Mouse (Mus musculus) thymus, postnatal 36 days (tissue): ENCODE measurements at regions not wholly inside any gene's neighbourhood (a gene's known extent, or its start where the extent isn't known, plus 50 kb on each side); places are given as distances from the start of the nearest gene placed in this dataset.

Experiments used
- DNase-seq, 2 experiments: peaks; one replicate each; pipeline ENCODE4 v3.0.0; 2022; ENCODE audit warnings: mixed read lengths in 2 of 2

DNA sequence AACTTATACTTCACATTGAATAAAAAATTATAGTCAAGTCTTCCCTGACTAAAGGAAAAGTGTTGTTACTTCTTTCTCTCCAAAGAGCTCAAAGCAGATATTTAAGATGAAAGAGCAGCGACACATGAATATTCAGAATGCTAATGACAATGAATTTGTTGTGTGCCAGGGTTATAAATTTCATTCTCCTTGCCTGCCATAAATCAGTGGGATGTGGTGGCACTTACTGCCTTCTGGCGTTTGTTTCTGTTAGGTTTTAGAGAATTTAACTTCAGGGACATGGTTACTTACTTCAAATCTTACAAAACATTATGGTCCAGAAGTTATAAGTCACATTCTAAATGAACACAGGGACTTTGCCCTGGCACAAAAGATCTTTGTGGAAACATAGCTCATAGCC, 380.4 kb downstream of the Samd5 start:
- no peak for DNase-seq

DNA sequence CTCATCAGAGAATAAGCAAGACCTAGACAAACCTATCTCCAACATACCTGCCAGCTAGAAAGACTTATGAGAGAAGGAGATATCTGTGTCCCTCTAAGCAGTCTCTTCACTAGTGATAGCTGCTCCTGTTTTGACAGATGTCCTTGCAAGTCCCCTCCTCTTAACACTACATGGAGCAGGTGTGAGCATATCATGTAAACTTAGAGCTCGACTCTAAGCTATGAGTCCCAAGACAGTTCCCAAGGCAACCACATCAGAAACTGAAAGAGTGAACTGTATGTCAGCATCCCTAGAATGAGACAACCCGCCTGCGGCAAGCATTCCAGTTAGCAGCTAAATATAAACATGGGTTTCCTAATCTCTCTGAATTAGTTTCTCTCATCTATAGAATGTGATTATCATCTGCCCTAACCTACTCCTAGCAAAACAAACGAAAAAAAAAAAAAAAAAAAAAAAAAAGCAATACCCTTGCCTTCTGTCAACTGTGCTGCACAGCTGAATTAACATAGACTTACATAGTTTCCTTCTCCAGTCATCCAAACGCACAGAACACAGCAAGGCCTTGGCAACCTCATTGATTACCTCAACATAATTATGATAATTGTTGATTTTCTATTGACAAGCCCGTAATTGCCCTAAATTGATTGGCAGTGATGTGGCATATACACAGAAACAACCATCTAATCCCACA, 383.4 kb downstream of the Samd5 start:
- no peak for DNase-seq

DNA sequence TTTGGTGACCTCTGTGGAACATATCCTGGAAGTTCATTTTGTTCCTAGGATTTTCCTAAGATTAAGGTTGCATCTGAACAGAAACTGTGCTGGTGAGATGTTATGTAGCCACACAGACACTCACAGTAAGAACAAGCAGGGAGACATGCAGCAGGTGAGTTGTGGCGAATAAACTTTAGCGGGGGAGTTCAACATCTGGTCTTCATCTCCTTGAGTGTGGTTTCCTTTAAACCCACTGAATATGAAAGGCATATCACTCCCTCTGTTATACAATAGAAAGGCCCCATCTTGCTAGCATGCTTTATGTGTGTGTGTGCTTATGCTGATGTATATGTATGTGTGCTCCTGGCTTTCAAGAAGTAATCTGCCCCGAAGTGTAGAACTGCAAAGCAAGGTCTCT, 387.1 kb upstream of the Sash1 start:
- no peak for DNase-seq

DNA sequence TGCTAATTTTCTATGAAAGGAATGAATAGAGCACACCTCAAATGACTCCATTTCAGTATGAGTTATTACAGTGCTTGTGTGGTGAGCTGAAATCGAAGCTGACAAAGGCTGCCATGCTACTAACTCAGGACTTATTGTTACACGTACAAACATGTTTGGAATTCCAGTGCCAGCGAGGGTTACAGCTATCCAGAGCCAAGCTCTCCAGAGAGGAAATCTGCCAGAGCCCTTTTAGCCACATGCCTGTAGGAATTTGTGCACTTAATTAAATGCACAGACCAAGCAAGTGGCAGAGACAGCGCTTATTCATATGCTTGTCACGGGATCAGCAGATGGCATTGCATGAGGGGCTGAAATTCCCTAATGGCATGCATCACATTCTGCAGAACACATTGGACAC, 386.4 kb upstream of the Sash1 start:
- DNase-seq: no peak

DNA sequence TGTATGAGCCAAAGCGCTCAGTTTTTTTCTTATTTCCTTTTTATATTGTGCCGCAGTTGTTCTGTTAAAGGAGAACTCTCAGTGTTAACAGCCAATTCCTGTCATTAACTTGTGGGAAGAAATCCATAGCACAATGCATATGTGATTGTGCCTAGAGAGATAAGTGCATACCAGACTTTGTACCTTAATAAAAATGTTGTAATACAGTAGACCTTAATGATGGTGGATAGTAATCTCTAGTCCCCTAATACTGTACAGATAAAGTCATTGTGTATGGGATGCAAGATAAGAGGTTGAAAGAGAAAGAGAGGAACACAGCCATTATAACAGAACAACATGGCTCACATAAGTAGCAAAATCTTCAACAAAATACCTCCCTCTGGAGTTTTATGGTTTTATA, 379.7 kb upstream of the Sash1 start:
- no peak for DNase-seq

DNA sequence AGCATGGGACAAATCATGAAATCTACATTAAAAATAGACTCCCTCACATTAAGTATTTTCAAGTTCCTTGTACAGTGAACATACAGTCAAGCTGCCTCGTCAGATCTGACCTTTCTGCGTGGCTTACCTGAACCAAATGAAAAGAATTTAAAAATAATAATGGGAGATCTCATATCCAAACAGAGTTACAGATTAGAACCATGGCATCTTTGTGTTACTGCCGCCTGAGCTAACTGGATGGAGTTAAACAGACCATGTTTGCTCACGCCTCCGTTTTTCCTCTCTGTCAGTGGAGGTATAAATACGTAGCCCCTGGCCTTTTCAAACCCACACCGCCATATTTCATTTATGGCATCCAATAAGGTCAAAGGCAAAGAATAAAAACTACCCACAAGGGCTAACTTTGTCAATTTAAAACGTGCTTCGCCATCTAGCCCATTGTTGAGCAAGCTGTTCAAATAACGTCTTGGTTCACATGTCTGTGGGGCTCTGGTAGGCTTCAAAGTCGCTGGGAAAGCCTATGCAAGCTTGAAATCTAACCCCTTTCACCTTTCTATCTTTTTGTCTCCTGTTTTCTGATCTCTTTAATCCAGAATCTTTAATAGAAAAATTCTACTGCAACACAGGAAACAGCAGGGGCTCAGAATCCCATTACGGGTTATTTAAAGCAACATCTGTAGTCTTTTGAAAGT, 378.6 kb upstream of the Sash1 start:
- DNase-seq: no peak

DNA sequence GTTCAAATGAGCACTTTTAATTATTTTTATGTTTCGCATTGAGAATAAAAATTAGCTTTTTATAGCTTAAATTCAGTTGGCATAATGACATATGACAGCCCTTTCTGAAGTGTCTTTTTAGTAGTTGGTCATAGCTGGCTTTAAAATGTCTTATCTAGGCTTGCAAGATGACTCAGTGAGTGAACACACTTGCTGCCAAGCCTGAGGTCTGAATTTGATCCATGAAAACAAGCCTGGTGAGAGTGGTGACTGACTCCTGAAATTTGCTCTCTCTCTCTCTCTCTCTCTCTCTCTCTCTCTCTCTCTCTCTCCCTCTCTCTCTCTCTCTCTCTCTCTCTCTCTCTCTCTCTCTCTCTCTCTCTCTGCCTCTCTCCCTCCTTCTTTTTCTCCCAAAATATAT, 372.8 kb upstream of the Sash1 start:
- no peak for DNase-seq

DNA sequence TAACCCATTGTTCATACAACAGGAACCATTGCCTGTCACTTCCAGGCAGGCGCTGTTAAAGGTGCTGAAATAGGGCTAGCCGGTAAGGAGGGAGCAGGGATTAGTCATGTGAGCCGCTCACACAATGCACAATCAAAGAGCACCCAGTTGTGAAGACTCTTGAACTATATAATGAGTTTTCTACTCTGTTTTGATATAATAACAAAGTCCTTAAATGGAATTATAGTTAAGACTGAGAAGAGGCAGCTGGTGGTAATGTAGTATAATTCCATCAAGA, 367.0 kb upstream of the Sash1 start:
- no peak for DNase-seq

DNA sequence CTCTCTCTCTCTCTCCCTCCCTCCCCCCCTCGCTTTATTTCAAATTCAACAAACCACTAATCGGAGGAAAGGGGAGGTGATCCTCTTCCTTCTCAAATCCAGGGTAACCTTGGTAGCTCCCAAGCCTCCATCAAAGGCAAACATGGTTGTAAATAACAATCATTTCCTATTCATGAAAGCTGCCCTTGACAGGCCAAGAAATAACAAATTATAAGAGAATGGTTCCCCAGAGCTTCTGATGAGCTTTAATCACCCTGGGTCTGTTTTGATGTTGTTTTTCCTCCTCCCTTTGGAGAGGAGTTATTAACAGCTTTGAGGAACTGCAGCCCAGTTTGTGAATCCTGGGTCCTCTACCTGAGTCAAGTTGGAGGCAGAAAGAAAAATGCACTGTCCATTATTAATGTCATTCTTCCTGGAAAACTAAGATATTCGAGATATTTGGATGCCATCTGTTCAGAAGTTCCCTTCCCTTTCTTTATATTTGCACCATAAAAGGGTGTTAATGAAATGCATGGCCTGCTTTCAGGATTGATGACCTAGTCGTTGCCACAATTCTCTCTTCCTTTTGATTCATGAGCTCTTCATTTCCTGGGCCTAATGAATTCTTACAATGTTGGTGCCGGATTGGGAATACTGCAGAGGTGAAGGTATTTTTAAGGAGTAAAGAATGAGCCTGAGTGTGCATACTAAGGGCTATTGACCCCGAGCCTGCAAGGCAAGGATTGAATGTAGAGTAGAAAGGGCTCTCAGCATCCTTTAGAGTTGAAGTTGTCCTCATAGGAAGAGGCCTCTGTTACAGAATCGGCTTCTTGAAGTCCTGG, 366.5 kb upstream of the Sash1 start:
- no peak for DNase-seq

DNA sequence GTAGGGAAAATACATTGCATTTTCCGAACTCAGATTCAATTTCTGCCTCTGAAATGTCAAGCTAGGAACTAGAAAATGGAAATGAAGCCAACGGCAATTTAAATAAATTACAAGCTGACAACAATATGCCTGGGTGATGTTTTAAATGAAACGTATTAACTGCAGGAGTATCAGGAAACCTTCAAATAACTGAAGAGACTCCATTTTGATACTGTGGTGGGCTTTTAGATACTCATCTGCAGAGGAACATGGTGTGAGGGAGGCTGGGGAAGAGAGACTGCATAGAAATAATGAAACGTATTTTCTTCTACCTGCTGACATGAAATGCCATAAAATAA, 357.4 kb upstream of the Sash1 start:
- DNase-seq: no peak

DNA sequence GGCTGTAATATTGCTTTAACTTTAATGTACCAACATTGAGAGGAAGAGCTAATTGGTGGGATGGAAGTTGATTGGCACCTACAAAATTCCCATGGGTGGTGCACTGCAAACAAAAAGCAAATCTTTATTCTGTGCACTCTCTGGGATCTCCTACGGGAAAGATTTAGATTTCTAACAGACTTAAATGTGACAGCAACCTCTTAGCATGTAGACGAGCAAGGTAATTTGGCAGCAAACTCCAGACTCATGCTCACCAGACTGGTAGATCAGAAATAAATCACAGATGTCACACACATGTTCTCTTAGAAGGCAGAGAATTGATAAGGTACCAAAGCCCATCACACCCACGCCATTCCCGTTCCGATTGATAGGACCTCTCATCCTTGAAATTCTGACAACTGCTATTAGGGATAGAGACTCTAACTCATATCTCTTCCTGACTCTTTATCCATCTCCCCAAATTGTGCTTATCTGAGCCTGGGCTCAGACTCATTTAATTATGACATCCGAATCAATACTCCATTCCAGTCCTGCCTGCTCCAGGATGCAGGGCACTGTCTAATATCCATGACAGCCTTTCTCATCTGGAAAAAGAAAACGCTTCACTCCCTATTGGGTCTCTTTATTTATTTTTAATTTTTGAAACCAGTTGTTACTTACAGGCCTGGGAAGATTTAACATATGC, 356.9 kb upstream of the Sash1 start:
- DNase-seq: no peak

DNA sequence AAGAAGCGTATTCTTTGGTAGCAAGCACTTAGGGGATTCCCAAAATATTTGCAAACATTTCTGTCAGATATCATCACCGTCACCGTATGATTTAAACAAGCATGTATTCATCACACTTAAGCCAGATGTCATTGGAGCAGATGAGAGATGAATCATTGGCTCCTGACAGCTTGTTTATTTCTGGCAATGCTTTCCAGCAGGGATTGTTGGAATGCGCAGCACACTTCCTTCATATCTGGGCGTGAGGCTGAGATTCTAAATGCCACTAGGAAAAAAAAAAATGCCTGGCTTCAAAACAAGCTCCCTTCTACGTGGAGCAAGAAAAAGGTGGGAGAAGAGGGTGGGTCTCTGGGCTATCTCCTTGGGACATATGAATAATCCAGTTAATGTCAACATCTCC, 354.1 kb upstream of the Sash1 start:
- no peak for DNase-seq

DNA sequence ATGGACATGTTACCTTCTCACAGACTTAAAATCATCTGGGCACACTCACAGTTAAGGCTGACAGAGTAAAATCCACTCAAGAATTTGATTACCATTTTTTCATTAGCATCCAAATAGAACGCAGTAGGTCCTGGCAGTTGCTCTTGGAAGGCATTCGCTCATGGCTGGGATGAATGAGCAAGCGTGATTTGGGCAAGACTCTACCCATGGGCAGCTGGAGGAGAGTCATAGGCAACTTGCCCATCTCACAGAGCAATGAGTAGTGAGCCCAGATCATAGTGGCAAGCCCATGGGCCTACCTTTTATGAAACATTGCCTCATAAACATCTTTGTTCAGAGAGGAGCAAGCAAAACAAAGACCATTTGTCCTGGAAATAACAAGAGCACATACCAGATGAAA, 345.9 kb upstream of the Sash1 start:
- no peak for DNase-seq

DNA sequence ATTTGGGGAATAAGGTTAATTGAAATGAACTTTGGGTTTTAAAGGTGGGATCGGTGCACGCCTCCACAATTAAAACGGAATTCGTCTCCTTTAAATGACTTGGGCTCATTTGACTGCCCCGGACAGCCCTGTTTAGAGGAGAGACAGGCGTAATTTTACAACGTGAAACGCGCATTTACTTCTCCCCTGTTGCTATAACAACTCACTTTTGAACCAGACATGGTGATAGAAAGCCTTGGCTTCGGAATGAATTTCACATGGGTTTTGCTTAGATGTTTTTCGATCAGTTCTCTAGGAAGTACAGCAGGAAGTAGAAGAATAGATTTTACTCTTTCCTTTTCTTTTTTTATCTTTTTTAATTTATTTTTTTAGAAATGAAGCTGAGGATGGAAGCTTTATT, 343.2 kb upstream of the Sash1 start:
- no peak for DNase-seq

DNA sequence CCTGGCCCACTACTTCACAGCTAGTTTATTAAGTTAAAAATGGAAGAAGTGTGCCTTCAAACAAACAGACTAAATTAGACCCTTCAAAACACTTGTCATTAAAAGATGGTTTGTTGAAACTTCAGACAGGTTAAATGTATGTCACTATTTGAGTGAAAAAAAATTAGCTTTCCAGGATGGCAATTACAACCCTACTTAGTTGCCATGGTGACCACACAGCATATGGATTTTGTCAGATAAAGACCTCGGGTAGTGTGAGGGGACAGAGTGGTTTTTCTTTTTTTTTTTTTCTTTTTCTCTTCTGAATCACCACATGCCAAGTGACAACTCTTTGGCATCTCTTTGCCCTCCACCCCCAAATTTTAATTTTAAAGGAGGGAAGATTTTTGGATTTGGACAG, 341.5 kb upstream of the Sash1 start:
- no peak for DNase-seq

DNA sequence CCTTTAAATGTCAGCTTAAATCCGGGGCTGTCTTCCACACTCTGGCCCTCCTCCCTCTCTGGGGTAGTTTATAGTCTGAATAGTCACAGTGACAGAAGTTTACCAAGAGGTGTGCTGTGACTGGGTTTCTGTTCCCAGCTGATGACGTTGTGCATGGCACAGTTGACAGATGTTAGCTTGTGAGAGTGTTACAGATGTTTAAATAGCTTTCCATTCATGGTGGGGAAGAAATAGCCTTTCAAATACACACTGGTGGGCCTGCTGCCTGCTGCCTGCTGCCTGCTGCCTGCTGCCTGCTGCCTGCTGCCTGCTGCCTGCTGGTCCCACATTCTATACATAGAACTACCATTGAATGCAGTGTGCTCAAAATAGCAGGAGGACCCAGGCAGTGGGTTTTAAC, 324.8 kb upstream of the Sash1 start:
- no peak for DNase-seq

DNA sequence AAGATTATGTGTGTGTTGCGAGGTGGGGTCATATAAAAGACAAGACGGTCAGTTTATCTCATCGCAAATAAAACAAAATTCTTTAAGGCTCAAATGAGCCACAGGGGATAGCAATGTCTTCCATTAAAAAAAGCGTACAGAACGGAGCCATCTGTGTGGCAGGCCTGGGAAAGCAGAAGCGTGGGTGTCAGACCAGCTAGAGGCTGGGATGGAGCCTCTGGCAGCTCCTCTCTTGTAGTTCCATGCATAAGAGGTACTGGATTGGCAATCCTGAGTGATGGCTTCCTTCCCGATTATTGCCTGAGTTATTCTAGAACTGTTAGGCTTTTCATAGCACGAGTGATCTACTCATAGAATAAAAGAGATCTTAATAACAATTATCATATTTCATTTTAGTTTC, 318.2 kb upstream of the Sash1 start:
- no peak for DNase-seq

DNA sequence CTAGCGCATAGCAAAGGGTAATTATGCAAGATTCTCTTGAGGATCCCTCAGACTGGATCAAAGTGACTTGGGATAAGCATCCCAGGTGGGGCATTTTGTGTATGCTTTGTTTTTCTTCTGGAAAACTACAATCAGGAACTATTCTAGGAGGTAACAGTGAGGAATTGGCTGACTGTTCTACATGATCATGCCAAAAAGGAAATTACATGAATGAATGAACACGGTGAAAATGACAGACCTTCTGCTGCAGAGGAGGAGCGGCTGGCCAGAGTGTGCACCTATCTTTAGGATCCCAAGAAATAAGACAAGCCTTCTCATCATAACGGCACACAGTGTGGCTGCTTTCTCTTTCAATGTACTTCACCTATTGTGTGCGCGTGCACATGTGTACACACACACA, 317.5 kb upstream of the Sash1 start:
- no peak for DNase-seq

DNA sequence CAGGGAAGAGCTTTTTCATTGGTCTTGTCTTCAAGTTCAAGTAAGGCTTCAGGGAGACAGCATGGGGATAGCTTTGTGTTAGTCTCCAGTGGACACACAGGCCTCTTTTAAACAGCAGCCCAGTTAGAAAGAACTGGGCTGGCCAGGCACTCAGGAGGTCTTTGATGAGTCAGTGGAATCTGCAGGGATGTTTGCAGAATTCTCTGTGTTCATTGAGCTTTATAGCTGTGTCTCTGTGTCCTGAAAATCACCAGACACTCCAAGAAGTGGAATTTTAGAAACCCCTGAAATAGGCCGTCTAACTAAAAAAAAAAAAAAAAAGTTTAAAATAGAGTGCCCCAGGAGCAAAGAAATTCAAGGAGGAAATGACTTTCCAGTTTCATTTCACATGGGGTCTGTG, 317.1 kb upstream of the Sash1 start:
- no peak for DNase-seq

DNA sequence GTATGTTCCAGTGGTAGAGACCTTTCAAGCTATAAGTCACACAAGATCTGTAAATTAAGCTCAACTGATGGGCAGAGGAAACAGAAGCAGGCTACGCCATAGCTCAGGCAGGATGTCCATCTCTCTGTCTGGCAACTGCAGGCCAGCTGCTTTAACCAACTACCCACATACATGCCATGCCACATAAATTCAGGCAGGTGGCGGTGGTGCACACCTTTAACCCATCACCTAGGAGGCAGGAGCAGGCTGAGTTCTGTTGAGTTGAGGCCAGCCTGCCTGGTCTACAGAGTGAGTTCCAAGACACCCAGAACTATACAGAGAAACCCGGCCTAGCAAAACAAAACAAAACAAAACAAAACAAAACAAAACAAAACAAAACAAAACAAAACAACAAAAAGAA, 289.1 kb upstream of the Sash1 start:
- no peak for DNase-seq

DNA sequence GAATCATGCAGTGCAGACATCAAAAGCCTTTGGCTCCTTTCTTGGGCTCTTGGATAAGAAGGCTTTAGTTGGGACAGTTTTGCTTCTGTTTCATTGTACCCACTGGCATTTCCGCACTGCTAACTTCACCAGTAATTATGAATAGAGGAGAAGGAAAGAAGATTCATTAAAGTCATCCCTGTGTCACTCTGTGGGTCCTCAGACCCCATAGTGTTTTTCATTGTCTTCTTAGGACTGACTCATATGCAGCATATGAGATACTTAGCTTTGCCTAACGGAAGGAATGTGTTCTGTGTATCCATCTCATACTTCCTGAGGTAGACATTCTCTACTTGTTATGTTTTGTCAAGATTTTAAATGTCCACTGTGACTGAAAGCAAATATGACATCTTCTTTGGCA, 287.6 kb upstream of the Sash1 start:
- no peak for DNase-seq

DNA sequence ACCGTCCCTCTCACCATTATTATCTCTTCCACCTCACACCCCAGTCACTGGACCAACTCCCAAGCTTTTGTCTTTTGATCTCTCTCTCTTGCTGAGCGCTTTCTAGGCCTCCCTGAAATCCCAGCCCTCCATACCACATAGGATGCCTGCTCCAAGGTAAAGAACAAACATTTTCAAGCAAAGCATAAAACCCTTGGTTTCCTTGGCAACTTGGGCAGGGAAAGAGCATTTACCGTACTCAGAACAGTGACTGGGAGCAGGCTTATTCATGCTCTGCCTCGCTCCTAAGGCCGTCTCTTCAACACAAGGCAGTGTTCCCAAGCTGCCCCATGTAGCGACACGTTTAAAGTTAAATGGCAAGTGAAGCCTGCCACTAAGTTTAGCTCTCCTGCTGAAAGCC, 282.9 kb upstream of the Sash1 start:
- DNase-seq: no peak

DNA sequence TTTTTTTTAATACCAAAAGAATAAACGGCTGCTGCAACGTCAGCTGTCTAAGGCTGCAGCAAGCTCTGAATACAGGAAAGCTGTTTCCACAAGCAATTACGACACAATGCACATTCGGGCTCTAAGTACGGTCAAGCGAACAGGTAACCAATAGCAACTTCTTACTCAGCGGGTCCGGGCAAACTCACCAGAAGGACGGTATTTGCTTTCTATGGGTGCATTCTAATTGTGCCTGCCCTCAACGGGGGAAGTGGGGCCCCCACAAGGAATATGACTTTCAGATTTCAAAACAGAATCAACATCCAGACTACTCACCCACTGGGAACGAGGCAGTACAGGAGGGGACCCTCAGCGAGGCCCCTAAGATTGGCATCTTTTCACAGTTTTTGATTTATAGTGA, 280.1 kb upstream of the Sash1 start:
- no peak for DNase-seq

DNA sequence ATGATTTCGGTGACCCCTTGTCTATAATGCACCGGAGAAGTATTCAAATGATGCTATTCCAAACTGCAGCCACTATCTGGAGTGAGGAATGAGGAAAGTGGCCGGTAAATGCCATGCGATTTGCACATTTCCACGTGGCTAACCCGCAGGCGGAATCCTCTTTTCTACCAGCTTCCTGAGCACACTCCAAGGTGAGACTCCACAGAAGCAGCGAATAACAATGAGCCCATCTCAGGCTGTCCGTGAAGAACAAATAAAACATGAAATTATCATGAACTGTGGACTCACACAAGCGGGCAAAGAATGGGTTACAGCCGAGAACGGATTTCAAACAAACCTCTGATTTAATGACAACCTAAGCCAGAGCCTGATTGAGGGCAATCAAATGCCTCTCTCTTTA, 279.7 kb upstream of the Sash1 start:
- DNase-seq: no peak
